Mouse (Mus musculus) liver, adult 10 weeks (tissue): ENCODE results near the gene Med11. TPM values are rescaled to one million over a fixed set of nuclear protein-coding genes. Genes with fewer than 3 reads are reported as not detected.

Experiments
- polyA plus RNA-seq: library from polyadenylated mRNA; stranded (reverse); fragments of 350-450 nt; fragmentation: Illumina TruSeq; extraction: RNeasy Lipid Tissue Mini Kit (QIAGEN cat#74804); gene quantifications from one replicate; pipeline ENCODE4 v1.2.3, GENCODE M21; 2014; ENCODE audit warnings: low read depth, low replicate concordance

Med11 gene
- 4.3 TPM for polyA plus RNA-seq

DNA sequence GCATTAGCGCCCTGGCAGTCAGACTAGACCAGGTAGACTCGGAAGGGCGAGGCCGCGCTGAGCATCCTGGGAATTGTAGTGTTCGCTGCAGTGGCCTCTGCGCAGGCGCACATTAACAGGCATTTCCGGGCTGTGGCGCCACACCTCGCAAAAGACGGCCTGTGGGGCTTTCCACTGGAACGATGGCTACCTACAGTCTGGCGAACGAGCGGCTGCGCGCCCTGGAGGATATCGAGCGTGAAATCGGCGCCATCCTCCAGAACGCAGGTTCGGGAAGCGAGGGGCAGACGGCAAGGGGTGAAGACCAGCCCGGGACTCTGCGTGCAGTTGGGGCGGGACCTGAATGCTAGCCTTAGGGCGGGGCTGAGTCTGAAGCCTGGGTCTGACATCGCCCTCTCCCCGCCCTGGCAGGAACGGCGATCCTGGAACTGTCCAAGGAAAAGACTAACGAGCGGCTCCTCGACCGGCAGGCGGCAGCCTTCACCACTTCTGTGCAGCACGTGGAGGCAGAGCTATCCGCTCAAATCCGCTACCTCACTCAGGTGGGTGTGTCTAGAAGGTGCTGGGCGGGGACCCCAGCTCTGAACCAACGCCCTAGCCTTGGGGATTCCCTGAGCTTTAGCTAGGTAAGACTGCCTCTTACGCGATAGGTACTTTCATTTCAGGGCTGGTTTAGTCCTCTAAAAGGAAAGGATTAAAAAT lies at the start of gene Med11:
Gene Med11, plus strand, starts transcription at position 123 of the 702 bp plus-strand sequence.

GRCm38 (mm10) chr11:70409594-70410296 lies 42.0 kb upstream of the Med11 start, which contains the start of gene Pelp1:
TSS of gene Pelp1 (minus strand) at chr11:70410031.

DNA sequence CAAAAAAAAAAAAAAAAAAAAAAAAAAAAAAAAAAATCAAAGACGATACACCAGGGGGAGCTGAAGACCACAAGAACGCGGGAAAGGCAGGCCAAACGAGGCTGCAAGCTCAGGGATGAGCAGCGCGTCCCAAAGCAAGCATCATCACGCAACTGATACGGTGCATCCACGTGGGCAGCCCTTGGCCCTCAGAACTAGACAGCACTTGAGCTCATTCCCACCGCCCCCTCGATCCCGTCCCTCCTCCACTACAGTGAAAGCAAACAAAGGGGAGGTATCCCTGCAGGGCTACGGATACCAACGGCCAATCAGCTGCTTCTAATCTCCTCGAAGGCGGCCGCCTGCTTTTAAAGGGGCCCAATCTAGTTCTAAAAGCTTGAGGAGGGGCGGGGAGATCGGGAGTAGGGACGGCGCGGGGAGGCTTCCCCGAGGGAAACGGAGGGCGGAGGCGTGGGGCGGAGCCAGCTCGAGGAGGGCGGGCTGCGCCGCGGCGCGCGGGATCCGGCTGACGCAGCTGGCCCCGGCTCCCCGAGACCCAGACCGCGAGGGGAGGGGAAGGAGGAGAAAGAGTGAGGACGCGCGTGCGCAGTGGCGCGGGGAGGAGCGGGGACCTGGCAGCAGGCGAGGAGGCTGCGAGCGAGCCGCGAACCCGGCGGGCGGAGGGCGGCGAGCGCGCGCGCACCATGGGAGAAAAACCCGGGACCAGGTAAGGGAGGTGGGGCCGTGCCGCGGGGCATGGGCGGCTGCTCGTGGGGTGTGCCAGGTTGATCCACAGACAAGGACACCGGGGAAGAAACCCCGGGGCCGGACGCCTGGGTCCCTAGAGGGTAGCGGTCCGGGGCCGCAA lies 19.4 kb upstream of the Med11 start, which contains the start of gene Arrb2:
Gene Arrb2, plus strand, starts transcription at position 588 of the 847 bp plus-strand sequence.

GRCm38 (mm10) chr11:70458688-70459600 lies 7.2 kb downstream of the Med11 start, which contains the start of gene Zmynd15:
TSS of gene Zmynd15 (plus strand) at chr11:70459433.

GRCm38 (mm10) chr11:70459601-70460101 lies 7.9 kb downstream of the Med11 start, which contains the start of gene Cxcl16:
TSS of gene Cxcl16 (minus strand) at chr11:70459984.

Other genes starting within 250 kb of the Med11 start
- gene Slc16a11, start 239.2 kb upstream of the Med11 start, polyA plus RNA-seq = 0.61 TPM
- 0.53 TPM for gene Slc16a13, start 230.9 kb upstream of the Med11 start, polyA plus RNA-seq
- gene Bcl6b, start 222.1 kb upstream of the Med11 start, polyA plus RNA-seq = 1.5 TPM
- gene 0610010K14Rik, start 214.0 kb upstream of the Med11 start, polyA plus RNA-seq = 2.0 TPM
- 1.0 TPM for gene Gm21988, start 212.1 kb upstream of the Med11 start, polyA plus RNA-seq
- gene Rnasek, start 212.1 kb upstream of the Med11 start, polyA plus RNA-seq = 21.2 TPM
- gene Alox12, start 196.6 kb upstream of the Med11 start, polyA plus RNA-seq = 0.37 TPM
- not detected for gene Alox12e, start 129.3 kb upstream of the Med11 start, polyA plus RNA-seq
- not detected for gene Alox15, start 99.9 kb upstream of the Med11 start, polyA plus RNA-seq
- gene Pelp1, start 41.9 kb upstream of the Med11 start, polyA plus RNA-seq = 1.6 TPM
- 1.6 TPM for gene Arrb2, start 19.3 kb upstream of the Med11 start, polyA plus RNA-seq
- gene Zmynd15, start 7.5 kb downstream of the Med11 start, polyA plus RNA-seq = 0.82 TPM
- gene Cxcl16, start 8.1 kb downstream of the Med11 start, polyA plus RNA-seq = 4.2 TPM
- gene Tm4sf5, start 53.3 kb downstream of the Med11 start, polyA plus RNA-seq = not detected
- gene Vmo1, start 62.7 kb downstream of the Med11 start, polyA plus RNA-seq = 0.93 TPM
- 3.8 TPM for gene Gltpd2, start 67.3 kb downstream of the Med11 start, polyA plus RNA-seq
- 26.5 TPM for gene Psmb6, start 73.4 kb downstream of the Med11 start, polyA plus RNA-seq
- gene Gm40193, start 81.0 kb downstream of the Med11 start, polyA plus RNA-seq = not detected
- 1.1 TPM for gene Pld2, start 88.1 kb downstream of the Med11 start, polyA plus RNA-seq
- gene Mink1, start 111.0 kb downstream of the Med11 start, polyA plus RNA-seq = 3.7 TPM
- gene 4930544D05Rik, start 163.9 kb downstream of the Med11 start, polyA plus RNA-seq = not detected
- not detected for gene Chrne, start 167.3 kb downstream of the Med11 start, polyA plus RNA-seq
- gene Gp1ba, start 187.2 kb downstream of the Med11 start, polyA plus RNA-seq = not detected
- gene Rnf167, start 195.3 kb downstream of the Med11 start, polyA plus RNA-seq = 21.5 TPM
- gene Slc25a11, start 195.6 kb downstream of the Med11 start, polyA plus RNA-seq = 29.8 TPM
- 88.5 TPM for gene Pfn1, start 202.7 kb downstream of the Med11 start, polyA plus RNA-seq
- 0.37 TPM for gene Eno3, start 205.3 kb downstream of the Med11 start, polyA plus RNA-seq
- gene Spag7, start 217.5 kb downstream of the Med11 start, polyA plus RNA-seq = 18.3 TPM
- 0.74 TPM for gene Camta2, start 236.2 kb downstream of the Med11 start, polyA plus RNA-seq
- gene Inca1, start 248.2 kb downstream of the Med11 start, polyA plus RNA-seq = 21.2 TPM
- 16.3 TPM for gene Kif1c, start 248.6 kb downstream of the Med11 start, polyA plus RNA-seq